Mouse (Mus musculus) left cerebral cortex, postnatal 4 days (tissue): ENCODE results near the gene Manbal. TPM values are rescaled to one million over a fixed set of nuclear protein-coding genes. Genes with fewer than 3 reads are reported as not detected.
A peak's percentile ranks its signal among the peaks of the same experiment; 100 is the strongest.

Experiments
- DNase-seq: peaks from one replicate; pipeline ENCODE4 v3.0.0-alpha.2; 2022
- intact Hi-C: fragments of 180-260 bp; cut with DNase I; formaldehyde crosslinking; loops from one replicate; pipeline ENCODE4 v1.15.1; 2025
- total RNA-seq, 2 experiments: library from RNA; stranded (reverse); gene quantifications; 2 replicates each; pipeline ENCODE4 v1.2.3; 2021

Manbal gene
- total RNA-seq, 2 experiments from 2014 or later = 66.1 to 70.3 TPM

- intact Hi-C loops = no loop called here
- no peak for DNase-seq
Observed at GRCm38 (mm10) chr2:157430667-157431429, 63.5 kb downstream of the Manbal start.

GRCm38 (mm10) chr2:157431912-157432311, 64.5 kb downstream of the Manbal start:
- intact Hi-C loops = no loop called here
- no peak for DNase-seq

- DNase-seq = peak; percentile 75
- intact Hi-C loops = no loop called here
Observed at GRCm38 (mm10) chr2:157432476-157432875, 65.1 kb downstream of the Manbal start.

- intact Hi-C loops = no loop called here
- no peak for DNase-seq
Observed at GRCm38 (mm10) chr2:157434041-157434440, 66.6 kb downstream of the Manbal start.

- intact Hi-C loops = no loop called here
- DNase-seq = peak; percentile 82
Observed at GRCm38 (mm10) chr2:157434497-157434896, 67.1 kb downstream of the Manbal start.

- no peak for DNase-seq
- intact Hi-C loops = no loop called here
Observed at GRCm38 (mm10) chr2:157436496-157436895, 69.1 kb downstream of the Manbal start.

GRCm38 (mm10) chr2:157437123-157437522, 69.7 kb downstream of the Manbal start:
- no peak for DNase-seq
- intact Hi-C loops = no loop called here

GRCm38 (mm10) chr2:157441363-157441762, 74.0 kb downstream of the Manbal start:
- intact Hi-C loops = no loop called here
- DNase-seq = no peak

Other genes starting within 250 kb of the Manbal start
- 10 to 100 TPM; 18.0 to 18.7 TPM for gene Samhd1, start 232.3 kb upstream of the Manbal start, total RNA-seq
- 1 to 10 TPM; 4.8 to 4.9 TPM for gene Rbl1, start 163.1 kb upstream of the Manbal start, total RNA-seq
- 100 to 1,000 TPM; 147 to 152 TPM for gene Rpn2, start 88.6 kb upstream of the Manbal start, total RNA-seq
- gene Mroh8, start 88.0 kb upstream of the Manbal start, total RNA-seq = under 1 TPM in 1 of 2 experiments, not detected in 1; 0.24 TPM
- gene Ghrh, start 20.1 kb upstream of the Manbal start, total RNA-seq = not detected
- 10 to 100 TPM; 92.0 to 94.5 TPM for gene Src, start 50.9 kb downstream of the Manbal start, total RNA-seq
- gene Nnat, start 192.5 kb downstream of the Manbal start, total RNA-seq = 1,000 to 10,000 TPM; 1,316 to 1,920 TPM
- 100 to 1,000 TPM; 161 to 182 TPM for gene Blcap, start 203.7 kb downstream of the Manbal start, total RNA-seq